Mouse (Mus musculus) layer of hippocampus, adult 18-20 months (tissue): ENCODE results near the gene Rbms1. TPM values are rescaled to one million over a fixed set of nuclear protein-coding genes. Genes with fewer than 3 reads are reported as not detected.

Source experiments
- DNase-seq, 2 experiments: peaks; one replicate each; pipeline ENCODE4 v3.0.0; 2022; ENCODE audit warnings: low spot score in 2 of 2
- total RNA-seq, 2 experiments: library from RNA; stranded (reverse); gene quantifications; 2 replicates each; pipeline ENCODE4 v1.2.3; 2021

Gene Rbms1
- total RNA-seq, 2 experiments from 2014 or later = 11.7 to 12.8 TPM

DNA sequence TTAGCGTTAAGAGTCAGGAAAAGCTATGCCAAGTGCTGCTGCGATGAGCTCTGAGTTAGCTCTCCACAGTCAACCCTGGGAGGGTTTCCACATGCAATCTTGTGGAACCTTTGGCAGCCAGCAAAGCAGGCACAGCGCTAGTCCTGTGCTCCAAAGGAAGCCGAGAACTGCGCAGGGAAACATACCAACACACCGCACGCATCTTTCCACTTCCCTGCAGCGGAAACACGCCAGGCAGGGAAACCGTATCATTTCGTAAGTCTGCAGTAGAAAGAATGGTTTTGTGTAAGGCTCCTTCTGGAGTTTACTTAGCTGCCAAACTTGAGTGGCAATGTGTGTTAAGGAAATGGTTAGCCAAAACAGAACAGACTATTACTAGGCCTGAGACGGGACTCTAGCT lies 150.0 kb downstream of the Rbms1 start:
- peak in 1 of 2 experiments; percentile 11 for DNase-seq

DNA sequence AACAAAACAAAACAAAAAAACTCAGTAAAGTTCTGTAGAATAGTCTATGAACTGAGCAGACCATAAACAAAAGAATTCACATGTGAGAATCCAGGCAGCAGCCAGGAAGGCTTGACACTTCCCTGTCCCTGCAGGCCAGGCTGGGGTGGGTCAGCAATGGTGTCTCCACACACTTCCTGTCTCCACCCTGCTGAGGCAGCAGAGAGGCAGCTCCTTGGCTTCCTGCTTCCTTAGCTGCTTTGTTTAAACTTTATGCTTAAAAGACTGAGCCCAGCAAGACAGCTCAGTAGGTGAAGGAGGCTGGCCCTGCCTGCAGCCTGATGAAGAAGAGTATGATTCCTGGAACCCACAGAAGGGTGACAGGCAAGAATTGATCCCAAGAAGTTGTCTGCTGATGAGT lies 152.4 kb downstream of the Rbms1 start:
- no peak for DNase-seq

DNA sequence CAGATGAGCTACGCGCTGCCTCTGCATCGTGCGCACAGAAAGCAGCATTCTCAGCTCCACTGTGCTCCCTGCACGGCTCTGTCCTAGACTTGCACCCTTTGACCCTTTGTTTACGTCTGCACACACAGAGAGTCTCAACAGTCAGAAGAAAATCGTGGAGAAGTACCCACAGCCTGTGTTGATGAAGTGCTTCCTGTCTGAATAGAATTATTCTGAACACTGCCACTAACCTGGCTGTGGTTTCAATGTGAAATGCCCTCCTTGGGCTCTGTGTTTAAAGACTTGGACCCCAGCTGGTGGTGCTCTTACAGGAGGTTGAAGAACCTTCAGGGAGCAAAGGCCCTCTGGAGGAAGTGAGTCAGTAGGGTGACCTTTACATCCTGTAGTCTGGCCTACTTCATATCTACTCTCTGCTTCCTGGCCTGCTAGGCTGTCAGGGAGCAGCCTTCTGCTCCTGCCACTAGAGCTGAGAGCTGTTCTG lies 153.5 kb downstream of the Rbms1 start:
- no peak for DNase-seq

DNA sequence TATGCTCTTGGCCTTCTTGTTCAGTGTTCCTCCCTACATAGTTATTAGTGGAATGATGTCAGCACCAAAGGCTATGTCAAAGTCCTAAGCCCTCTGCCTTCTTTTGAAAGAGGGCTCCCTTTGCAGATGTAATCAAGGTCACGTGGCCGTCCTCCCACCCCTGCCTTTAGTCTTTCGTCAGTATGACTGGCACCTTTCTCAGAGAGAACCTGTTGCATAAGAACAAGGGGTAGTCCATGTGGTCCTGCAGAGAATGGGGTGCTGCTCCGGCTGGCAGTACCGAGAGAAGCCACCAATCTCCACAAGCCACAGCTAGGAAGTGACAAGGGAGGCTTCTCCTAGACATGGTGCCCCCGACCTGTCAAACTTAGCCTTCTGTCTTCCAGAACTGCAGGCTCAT lies 154.2 kb downstream of the Rbms1 start:
- no peak for DNase-seq

DNA sequence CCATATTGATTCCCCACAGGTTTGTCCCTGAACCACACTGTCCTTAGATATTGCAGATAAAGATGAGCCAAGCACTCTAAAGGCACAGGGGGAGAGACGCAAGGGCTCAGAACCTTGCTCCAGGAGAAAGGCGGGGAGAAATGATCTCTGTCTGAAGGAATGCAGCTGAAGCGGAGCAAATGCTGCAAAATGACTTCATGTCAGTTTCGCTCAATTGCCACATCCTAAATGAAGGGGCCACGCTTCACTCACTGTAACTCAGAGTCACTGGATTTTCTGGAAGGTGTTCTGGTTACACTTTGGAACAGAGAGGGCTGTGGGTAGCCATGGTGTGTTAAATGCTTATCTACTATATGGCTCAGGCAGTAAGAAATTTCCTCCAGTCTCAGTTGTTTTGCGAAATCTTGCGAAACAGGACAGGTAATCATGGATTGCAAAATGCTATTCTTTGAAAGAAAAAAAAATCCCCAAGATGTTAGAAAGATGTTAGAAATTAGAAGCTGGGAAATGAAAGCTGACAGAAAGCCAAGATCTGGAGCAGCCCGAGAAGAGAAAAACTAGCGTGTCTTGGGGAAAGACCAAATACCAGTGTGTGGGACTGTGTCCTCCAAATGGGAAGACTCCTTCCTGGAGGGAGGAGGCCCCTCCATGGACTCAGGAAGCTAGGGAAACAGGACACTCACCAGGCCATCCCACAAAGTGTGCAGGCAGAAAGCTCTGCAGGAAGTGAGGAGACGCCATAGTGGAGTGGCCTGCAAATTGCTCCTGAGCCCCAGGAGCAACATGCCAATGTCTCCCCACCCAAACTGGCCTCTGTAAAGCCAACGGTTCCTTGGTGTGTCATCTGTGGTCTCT lies 155.4 kb downstream of the Rbms1 start:
- DNase-seq = no peak

DNA sequence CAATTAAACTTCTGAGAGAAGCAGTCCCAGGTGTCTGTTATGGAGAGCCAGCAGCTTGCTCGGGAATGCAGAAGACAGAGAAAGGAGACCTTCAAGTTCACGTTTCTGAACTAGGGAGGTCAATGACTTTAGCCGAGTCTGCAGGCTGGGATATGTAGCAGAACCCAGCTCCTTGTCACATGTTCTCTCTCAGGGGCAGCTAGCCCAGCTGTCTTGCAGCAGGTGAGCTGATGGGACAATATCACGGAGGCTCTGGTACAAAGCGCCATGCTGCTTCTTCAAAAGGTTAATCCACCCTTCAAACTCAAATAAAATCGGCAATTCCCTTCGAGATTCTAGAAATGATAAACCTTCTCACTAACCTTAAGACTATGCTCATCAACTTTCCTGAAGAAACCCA lies 158.2 kb downstream of the Rbms1 start:
- no peak for DNase-seq

DNA sequence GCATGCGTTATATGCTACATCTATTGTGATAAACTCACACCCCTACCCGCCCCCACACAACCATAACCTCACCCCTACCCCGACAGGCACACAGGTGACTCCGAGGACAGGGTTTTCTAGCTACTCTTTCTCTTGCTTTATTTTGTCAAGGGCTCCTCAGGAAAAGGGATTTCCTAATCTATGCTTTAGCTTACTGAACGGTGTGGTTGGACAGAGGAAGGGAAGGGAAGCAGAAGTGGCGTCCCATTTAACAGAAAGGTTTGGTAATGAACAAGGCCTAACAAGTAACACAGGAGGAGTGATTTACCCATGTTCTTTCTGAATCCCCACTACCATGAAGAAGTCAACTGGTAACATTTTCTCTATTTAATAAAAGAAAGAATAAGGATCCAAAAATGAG lies 159.6 kb downstream of the Rbms1 start:
- no peak for DNase-seq

DNA sequence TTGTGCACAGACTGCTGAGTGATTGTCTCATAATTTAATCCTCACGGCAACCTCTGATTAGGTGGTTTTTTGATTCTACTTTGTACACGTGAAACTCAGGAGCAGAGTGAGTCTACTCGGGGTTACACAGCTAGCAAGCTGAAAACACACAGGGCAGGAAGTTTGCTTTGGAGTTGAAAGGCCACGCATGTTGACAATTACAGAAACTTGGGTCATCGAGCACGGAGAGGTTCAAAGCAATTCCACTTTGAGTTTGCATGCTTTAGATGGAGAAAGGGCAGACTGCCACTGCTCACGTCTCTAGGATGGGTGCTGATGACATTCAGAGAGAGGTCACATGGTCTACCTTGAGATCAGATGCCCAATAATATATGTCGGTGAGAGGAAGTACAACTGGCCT lies 160.2 kb downstream of the Rbms1 start:
- DNase-seq = no peak

DNA sequence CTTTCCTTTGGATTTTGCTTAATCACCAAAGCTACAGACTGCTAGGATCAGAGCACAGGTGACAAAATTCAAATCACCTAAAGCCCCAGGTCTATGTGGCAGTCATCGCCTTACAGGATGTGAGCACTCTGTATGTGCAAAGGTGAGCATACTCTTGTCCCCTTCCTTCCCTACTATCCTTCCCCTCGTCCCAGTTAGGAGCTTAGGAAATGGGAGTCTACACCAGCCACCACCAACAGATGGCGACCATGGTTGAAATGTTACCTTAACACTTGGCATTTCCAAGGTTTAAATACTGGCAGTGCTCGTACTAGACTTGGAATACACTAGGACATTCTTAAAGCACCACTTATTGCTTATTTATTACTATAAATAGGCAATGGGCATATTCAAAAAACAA lies 160.8 kb downstream of the Rbms1 start:
- DNase-seq = peak in 1 of 2 experiments; percentile 37

DNA sequence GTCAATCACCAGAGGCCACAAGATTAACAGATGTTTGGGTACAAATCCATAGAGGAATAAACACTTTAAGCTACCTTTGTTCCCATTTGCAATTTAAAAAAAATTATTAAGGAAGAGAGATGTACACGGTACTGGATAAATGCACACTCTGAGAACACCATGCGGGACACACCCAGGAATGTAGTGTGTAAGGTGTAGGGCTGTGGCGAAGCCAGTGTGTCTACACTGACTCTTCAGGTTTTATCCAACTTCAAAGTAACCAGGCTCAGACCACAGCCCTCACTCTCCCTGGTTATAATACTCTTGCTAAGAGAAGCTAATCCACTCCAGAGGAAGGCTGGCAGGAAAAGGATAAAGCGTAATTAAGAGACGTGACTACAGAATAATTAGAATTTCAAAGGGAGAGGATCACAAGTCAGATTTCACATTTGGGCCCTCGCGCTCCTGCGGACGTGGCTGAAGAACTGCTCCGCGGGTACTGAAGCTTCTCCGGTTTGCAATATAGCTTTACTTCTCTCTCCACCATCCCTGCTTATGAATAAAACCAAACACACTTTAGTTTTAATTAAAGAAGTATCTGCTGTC lies 161.3 kb downstream of the Rbms1 start:
- DNase-seq = no peak

DNA sequence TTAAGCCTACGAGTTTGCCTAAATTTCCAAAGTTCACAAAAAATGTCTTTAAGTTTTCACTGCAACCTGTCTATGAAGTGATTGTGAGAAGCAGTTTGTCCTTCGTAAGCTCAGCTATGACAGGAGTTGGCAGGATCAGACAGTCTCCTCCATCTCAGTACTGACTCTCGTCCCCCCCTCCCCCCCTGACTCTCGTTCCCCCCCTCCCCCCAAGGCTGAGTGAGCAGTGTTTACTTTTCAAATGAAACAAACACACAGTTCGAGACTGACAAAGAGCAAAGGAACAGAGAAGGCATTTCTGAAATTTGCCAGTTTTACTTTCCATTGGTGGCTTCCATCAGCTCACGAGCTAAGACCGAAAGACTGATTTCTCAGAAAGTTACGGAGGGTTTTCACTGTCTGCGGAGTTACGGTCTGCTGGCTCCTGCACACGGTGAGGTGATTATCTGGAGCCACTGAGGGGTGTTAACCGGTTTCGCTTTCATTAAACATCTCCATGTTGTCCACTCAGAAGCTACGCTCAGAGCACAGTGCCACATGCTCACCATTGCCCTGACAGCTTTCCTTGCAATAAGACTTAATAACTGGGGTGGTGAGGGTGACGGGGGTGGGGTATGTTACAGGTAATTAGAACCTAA lies 162.0 kb downstream of the Rbms1 start:
- no peak for DNase-seq

DNA sequence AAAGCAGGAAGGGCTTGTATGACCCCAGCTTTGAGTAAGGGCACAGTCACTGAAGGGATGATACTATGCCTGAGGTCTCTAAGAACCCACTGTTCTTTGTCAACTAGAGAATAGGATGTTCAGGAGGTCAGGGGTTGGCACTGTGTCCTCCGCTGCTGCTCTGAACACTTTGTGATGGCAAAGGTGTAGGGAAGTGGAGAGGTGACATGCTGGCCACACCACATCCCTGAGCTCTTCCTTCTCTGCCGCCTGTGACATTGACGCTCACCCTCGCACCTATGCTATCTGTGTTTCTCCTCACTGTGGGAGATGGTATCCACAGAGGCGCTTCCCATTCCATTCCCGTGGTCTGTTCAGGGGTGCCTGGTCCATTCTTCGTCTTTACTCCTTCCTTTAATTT lies 163.2 kb downstream of the Rbms1 start:
- no peak for DNase-seq

DNA sequence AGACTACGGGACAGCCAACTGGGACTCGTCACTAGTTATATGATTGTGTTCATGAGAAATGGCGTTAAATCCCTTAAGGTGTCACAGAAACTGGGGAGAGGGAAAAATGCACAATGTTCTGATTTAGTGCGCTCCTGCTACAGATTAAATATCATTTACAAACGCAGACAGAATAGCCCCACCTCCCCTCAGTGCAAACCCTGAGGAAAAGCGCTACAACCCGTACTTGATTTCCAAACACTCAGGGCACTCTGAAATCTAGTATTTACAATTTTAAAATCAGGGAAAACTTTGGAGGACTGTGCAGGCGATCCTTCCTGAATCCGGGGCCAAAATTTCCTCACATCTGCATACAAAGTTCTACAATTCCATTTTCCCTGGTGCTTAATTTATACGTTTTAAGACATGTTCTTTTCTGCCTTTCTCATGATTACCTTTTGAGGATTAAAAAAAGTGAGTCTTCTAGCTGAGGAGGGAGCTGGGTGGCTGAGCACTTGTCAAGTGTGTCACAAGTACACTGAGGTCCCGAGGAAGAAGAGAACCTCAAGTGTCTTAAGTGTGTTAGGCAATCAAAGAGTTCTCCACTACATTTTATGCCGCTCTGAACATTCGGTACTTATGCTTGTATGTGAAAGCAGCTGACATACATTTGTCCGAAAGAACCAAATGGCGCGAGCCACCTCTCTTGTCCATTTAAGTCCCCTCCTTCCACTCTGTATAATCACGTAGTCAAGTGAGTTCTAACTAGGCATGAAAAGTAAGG lies 164.0 kb downstream of the Rbms1 start:
- no peak for DNase-seq

DNA sequence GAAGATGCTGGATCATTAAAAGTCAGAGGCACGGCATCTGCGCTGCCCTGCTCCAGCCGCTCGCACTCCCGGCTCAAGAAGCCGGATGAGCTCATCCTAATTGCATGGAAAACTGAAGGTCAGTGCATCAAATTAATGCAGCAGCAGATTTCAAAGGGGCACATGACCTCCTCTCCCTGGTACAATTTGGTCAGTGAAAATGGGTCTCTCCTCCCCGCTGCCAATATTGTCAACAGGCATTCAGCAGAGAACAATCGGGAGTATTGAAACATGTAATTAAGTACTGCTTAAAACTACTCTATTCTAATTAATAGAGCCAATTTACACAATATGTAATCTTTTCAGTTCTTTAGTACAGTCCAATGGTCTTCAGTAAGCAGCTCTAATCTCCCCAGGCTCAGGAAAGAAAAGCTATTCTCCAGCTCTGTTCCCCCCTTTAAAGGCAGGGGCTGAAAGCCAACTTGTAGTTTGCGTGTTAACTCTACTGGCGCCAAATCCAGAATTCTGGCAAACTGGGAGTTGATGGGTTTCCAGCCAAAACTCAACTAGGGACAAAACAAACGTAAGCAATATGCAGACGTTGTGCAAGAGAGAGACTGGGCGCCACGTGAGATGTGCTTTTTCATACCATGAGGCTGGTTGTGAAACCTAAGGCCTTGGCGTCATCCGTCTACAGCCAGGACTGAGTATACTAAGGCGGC lies 165.9 kb downstream of the Rbms1 start:
- DNase-seq = peak in 1 of 2 experiments; percentile 9

DNA sequence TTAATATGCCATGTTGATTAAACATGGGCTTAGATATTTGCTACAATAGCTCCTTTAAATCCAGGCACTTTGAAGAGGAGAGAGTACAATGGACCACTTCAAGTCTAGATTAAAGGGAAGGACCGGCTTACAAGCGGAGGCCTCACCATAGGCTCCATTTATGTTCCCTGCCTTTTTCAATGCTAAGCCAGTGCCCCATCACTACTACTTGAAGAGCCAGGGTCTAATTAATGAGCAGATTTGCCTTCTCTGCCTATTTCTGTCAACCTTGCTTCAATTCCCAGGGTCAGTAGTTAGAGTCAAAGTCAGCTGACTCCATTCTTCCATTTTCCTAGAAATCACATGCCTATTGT lies 166.4 kb downstream of the Rbms1 start:
- no peak for DNase-seq

DNA sequence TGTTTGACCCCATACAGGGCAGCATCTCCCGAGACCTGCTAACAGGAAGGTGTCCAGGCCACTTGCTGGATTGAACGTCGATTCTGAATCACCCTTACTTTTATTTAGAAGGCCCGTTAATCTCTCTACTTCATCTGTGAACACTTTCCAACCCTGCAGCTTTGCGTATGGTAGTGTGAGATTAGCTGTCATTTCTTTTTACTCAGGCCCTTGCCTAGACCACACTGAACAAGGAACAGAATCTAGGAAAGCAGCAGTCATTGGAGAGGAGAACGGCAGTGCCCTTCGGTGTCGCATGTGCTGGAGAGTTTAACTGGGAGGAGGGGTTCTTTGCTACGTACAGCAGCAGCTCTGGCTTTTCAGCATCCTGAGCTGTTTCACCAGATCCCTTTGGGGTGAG lies 167.1 kb downstream of the Rbms1 start:
- DNase-seq = no peak

DNA sequence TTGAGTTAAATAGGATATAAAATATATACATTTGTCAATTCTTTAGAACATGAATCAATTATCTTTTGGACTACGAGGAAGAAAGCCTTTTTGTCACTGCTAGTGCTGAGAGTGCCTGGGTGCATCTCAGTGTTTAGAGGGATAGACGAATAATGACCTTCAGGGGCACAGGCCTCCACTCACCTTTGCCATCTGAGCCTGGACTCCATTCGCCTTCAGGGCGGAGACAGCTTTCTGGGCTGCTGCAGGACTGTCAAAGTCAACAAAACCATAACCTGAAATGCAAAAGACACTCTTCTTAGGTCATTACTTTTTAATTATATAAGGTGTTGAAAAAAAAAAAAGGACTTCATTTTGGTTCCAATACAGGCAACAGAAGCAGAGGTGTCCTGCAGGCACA lies 170.5 kb downstream of the Rbms1 start:
- no peak for DNase-seq

DNA sequence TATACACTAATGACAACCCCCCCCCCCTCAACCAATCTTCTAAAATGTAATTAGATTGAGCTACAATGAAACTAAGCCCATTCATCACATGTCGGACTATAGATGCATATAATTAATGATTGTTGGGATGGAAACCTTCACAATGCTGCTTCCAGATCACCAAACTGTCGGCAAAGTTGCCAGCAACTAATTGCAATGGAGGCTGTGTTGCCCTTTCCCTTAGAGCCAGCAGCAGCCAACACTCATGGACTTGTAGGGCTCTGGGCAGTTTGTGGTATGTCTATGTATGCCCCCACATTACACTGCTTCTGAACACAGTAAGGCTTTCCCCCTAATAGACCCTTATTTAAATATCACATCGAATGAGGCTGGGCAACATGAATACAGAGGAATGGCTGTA lies 173.9 kb downstream of the Rbms1 start:
- no peak for DNase-seq

DNA sequence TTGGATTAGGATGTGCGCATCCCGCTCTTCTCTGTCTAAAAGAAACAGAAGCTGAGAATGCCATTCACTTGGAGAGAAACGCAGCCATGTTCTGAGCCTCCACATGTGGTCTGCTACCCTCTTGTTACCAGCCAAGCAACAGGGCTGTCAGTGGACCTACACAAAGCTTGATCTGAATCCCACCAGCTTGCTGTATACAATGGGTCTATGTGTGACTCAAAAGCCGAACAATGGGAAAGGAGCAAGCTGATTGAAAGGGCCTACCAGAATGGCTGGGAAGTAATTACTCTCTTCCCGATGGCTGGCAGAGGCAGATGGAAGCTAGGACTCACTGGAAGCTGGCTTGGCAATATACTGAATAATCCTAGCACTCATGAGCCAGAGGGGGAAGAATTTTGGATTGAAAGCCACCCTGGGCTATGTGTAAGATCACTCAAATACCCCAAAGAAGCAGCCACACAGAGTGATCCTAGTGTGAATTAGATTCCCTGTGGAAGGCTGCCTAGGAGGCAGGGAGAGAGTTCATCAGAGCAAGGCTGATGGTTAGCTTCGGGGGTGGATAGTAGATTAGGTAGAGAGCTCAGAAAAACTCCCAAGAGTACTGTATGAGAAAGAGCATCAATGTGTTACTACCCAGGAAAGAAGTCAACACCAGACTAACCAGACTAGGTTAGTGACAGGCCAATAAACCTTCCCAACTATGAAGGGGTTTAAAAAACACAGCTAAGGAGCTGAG lies 174.7 kb downstream of the Rbms1 start:
- no peak for DNase-seq

DNA sequence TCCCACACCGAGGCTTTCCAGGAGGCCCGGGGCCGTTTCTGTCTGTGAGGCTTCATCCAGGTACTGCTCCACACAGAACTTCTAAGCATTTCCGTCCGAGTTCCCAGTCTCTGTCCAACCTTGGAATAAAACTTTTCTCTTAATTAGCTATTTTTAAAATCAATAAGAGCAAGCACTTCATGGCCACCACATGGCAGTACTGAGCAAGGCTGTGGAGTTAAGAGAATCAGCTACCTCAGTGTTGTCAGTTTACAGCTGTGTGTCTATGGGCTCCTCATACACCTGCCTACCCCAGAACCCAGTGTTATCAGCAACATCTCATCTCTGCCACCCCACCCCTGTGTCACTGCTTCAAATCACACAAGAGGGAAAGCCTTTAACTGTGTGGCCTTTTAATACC lies 175.9 kb downstream of the Rbms1 start:
- no peak for DNase-seq
